Comparison of ENCODE assay signal across 8 mouse cellular contexts in the genomic region with DNA sequence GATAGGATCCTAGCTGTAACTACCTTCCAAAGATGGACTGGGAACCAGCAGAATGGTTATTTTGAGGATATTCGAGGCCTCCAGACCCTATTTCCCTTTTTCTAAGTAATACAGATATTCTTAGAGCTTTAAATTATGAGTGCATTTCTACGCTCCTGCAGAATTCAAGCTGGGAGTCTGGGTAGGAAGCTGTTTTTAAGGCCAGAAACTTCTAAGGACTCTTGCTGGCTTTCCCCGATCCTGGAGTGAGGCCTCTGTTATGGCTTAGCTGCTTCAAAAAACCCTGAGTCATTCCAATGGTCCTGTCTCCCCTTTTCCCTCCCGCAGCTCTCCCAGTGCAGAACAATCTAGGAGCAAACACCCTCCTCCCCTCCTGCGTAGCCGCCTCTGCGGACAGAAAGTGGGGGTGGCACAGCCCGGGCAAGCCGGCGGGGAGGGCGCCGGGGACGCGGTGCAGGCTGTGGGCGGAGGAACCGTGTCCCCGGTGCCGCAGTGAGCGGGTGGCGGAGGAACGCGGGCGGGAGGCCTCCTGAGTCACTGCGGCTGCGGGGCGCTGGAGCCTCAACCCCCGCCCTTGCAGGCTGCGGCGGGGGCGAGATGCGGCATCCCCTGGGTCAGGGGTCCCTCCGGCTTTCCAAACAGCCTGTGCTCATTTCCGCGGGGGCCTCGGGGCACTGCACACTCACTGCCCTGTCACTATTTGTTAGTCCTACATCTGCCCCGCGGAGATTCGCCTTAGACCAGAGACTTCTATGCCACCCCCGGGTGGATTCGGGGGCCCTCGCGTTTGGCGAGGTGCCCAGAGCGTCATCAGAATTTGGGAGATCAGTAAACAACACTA. TPM values are rescaled to one million over a fixed set of nuclear protein-coding genes. Genes with fewer than 3 reads are reported as not detected.
DNase-seq lines count a peak whose midpoint lies in the region; ATAC-seq and TF ChIP-seq lines count a peak whose summit lies in the region.

No protein-coding gene starts in this region.

- no peaks in the 10 kb centered on the region for H3K27me3 ChIP-seq in forebrain, embryonic 14.5 days (replicated peaks; ENCODE audit: control insufficient read depth, insufficient read depth, low read length)
- H3K27me3 ChIP-seq in heart, postnatal 0 days (ENCODE audit: control insufficient read depth, insufficient read depth, low read length): no peaks in the 10 kb centered on the region
- H3K27me3 ChIP-seq in liver, embryonic 15.5 days: peaks cover 27% of the 10 kb centered on the region

- TF ChIP-seq CTCF in heart, postnatal 0 days (IDR thresholded peaks at IDR 0.05; ENCODE audit: low read depth): no peak
- TF ChIP-seq CTCF in olfactory bulb, adult 2 months (IDR thresholded peaks at IDR 0.05; ENCODE audit: insufficient read depth, low read depth, low read length): no peak

- peak overlapping the region; percentile 75 for H3K9ac ChIP-seq in forebrain, embryonic 14.5 days (ENCODE audit: low read length)
- H3K9ac ChIP-seq in heart, postnatal 0 days (replicated peaks; ENCODE audit: low read depth, low read length): peak overlapping the region; percentile 66
- H3K9ac ChIP-seq in liver, embryonic 15.5 days: peak overlapping the region; percentile 37; the same call in 1 of the 2 replicates

- 3% methylated on average over 39 of the region's 44 CpGs for WGBS in forebrain, embryonic 14.5 days
- 2% methylated on average over 44 of the region's 44 CpGs for WGBS in heart, postnatal 0 days
- WGBS in liver, embryonic 15.5 days (ENCODE audit: insufficient replicate concordance): 2% methylated on average over 44 of the region's 44 CpGs
- 2% methylated on average over 44 of the region's 44 CpGs for WGBS in olfactory bulb, adult 2 months

- peaks cover 3% of the 10 kb centered on the region for H3K4me1 ChIP-seq in brown adipose tissue, adult 24 weeks (ENCODE audit: control insufficient read depth, insufficient read depth, insufficient read length, low read length)
- H3K4me1 ChIP-seq in forebrain, embryonic 14.5 days (ENCODE audit: control insufficient read depth, insufficient read depth, low read length): peaks cover 9% of the 10 kb centered on the region
- H3K4me1 ChIP-seq in heart, postnatal 0 days (ENCODE audit: control insufficient read depth, insufficient read depth): peaks cover 8% of the 10 kb centered on the region; the same call in 1 of the 2 replicates
- H3K4me1 ChIP-seq in liver, embryonic 15.5 days (replicated peaks): 0 out of 2 replicates have a peak, but pooled peaks cover 6% of the 10 kb centered on the region
- peaks cover 15% of the 10 kb centered on the region for H3K4me1 ChIP-seq in olfactory bulb, adult 2 months (ENCODE audit: control insufficient read depth, insufficient read depth, low read length)

- H3K36me3 ChIP-seq in forebrain, embryonic 14.5 days (ENCODE audit: control insufficient read depth, insufficient read depth, low read length): no peaks in the 10 kb centered on the region
- H3K36me3 ChIP-seq in heart, postnatal 0 days (replicated peaks; ENCODE audit: control insufficient read depth, insufficient read depth, low read length): no peaks in the 10 kb centered on the region
- H3K36me3 ChIP-seq in liver, embryonic 15.5 days (replicated peaks): no peaks in the 10 kb centered on the region

- peak overlapping the region; percentile 93 for H3K27ac ChIP-seq in brown adipose tissue, adult 24 weeks (replicated peaks; ENCODE audit: low read depth, low read length)
- peak overlapping the region; percentile 55 for H3K27ac ChIP-seq in forebrain, embryonic 14.5 days (ENCODE audit: low read depth, low read length)
- H3K27ac ChIP-seq in heart, postnatal 0 days (ENCODE audit: low read depth): peak overlapping the region; percentile 93
- H3K27ac ChIP-seq in liver, embryonic 15.5 days (replicated peaks): peak overlapping the region; percentile 59
- H3K27ac ChIP-seq in olfactory bulb, adult 2 months (ENCODE audit: insufficient read depth, low read depth, low read length): peak overlapping the region; percentile 93

- peak; percentile 38; the same call in 1 of the 2 replicates for TF ChIP-seq POLR2A in olfactory bulb, adult 2 months (IDR thresholded peaks at IDR 0.05; ENCODE audit: insufficient read depth, low read depth, low read length)

- ATAC-seq in forebrain, embryonic 14.5 days: peak; percentile 82
- peak; percentile 86 for ATAC-seq in heart, postnatal 0 days (ENCODE audit: insufficient read depth, low read depth)
- ATAC-seq in liver, embryonic 15.5 days (ENCODE audit: insufficient read depth): peak; percentile 66

- DNase-seq in CD4-positive helper T cell, adult 2 months (ENCODE audit: low read depth, low spot score): peak; percentile 8
- peak; percentile 65 for DNase-seq in forebrain, embryonic 14.5 days (ENCODE audit: low spot score)
- peak; percentile 79 for DNase-seq in heart, postnatal 0 days (ENCODE audit: low spot score)
- peak; percentile 68 to 82 for DNase-seq in kidney, postnatal 36 days
- DNase-seq in urinary bladder, adult 18-20 months (ENCODE audit: low spot score in 2 of 2): peak; percentile 80 to 85

- peak overlapping the region; percentile 63 for H3K4me3 ChIP-seq in brown adipose tissue, adult 24 weeks (ENCODE audit: insufficient read depth, low read depth, low read length)
- peak overlapping the region; percentile 54 for H3K4me3 ChIP-seq in forebrain, embryonic 14.5 days (ENCODE audit: low read depth, low read length)
- peak overlapping the region; percentile 67 for H3K4me3 ChIP-seq in heart, postnatal 0 days (ENCODE audit: low read depth, low read length)
- H3K4me3 ChIP-seq in liver, embryonic 15.5 days (replicated peaks): peak overlapping the region; percentile 45
- peak overlapping the region; percentile 56 for H3K4me3 ChIP-seq in olfactory bulb, adult 2 months (ENCODE audit: insufficient read depth, low read depth, low read length)

- no peaks in the 10 kb centered on the region for H3K9me3 ChIP-seq in forebrain, embryonic 14.5 days (replicated peaks; ENCODE audit: control insufficient read depth, low read length)
- no peaks in the 10 kb centered on the region for H3K9me3 ChIP-seq in heart, postnatal 0 days (replicated peaks; ENCODE audit: control insufficient read depth, low read length)
- H3K9me3 ChIP-seq in liver, embryonic 15.5 days (replicated peaks): no peaks in the 10 kb centered on the region

- peak overlapping the region; percentile 98 for H3K4me2 ChIP-seq in forebrain, embryonic 14.5 days (ENCODE audit: low read length)
- H3K4me2 ChIP-seq in heart, postnatal 0 days (ENCODE audit: low read depth, low read length): peak overlapping the region; percentile 94
- peak overlapping the region; percentile 65 for H3K4me2 ChIP-seq in liver, embryonic 15.5 days

- no peak for TF ChIP-seq EP300 in heart, postnatal 0 days (IDR thresholded peaks at IDR 0.05; ENCODE audit: low read depth)

RNA-seq across cellular contexts. Expression of a gene that starts 34.7 kb away (rescaled TPM):
- polyA plus RNA-seq in brown adipose tissue, adult 24 weeks (2012; ENCODE audit: insufficient read depth, insufficient read length, missing spikeins): not detected in 2 replicates
- 53.5 and 85.8 TPM in 2 replicates for polyA plus RNA-seq in forebrain, embryonic 14.5 days (2014; fragmentation: Nextera tagmentation; extraction: Ambion mirVana)
- not detected in 2 replicates for total RNA-seq in heart, postnatal 0 days (2014; rRNA removed; ENCODE audit: low replicate concordance)
- 0.23 and 0.33 TPM in 2 replicates for polyA plus RNA-seq in heart, postnatal 0 days (2015; fragmentation: Nextera tagmentation; extraction: Ambion mirVana)
- 0.07 and 0.10 TPM in 2 replicates for polyA plus RNA-seq in liver, embryonic 15.5 days (2015; fragmentation: Nextera tagmentation; extraction: Ambion mirVana)
- 956 and 1,571 TPM in 2 replicates for polyA plus RNA-seq in olfactory bulb, adult 2 months (2012; ENCODE audit: insufficient read depth, insufficient read length, low replicate concordance, missing spikeins)

Comparison
In these comparisons a context has a peak if more than half of its experiments do, and no peak if none do; other contexts are left out.
1. Peak in every context shown above with its lines: DNase-seq, ATAC-seq, H3K4me3 ChIP-seq and H3K27ac ChIP-seq.
2. DNase-seq: peak in every context shown above with its lines; median percentile 82 in urinary bladder, adult 18-20 months; 79 in heart, postnatal 0 days; 75 in kidney, postnatal 36 days; 65 in forebrain, embryonic 14.5 days; 8 in CD4-positive helper T cell, adult 2 months.
3. RNA of a gene that starts 34.7 kb away (polyA plus RNA-seq): 956 to 1,571 TPM in olfactory bulb, adult 2 months and 53.5 to 85.8 TPM in forebrain, embryonic 14.5 days; not detected in brown adipose tissue, adult 24 weeks, 0.23 to 0.33 TPM in heart, postnatal 0 days and 0.07 to 0.10 TPM in liver, embryonic 15.5 days; every median in the first group is over 10 times any median in the second.